Mouse (Mus musculus) midbrain, embryonic 15.5 days (tissue): Measurements from ENCODE around the gene Rnaseh2b. TPM values are rescaled to one million over a fixed set of nuclear protein-coding genes. Genes with fewer than 3 reads are reported as not detected.

ENCODE experiments used
- ATAC-seq: fragments of 200-750 bp; cut with Nextera tagmentation; replicated peaks from 2 replicates; pipeline ENCODE4 v1.8.0; 2017; ENCODE audit warnings: moderate TSS enrichment
- H3K27ac ChIP-seq: fragments of 300-500 bp; sonication (generic); 2 replicates; pipeline ENCODE4 v1.5.1; 2015; ENCODE audit warnings: mild to moderate bottlenecking, inconsistent platforms
- H3K27me3 ChIP-seq: fragments of 300-500 bp; sonication (generic); replicated peaks from 2 replicates; pipeline ENCODE4 v1.6.1; 2015; ENCODE audit warnings: inconsistent platforms
- H3K36me3 ChIP-seq: fragments of 300-500 bp; sonication (generic); replicated peaks from 2 replicates; pipeline ENCODE4 v1.6.1; 2015; ENCODE audit warnings: inconsistent platforms
- H3K4me1 ChIP-seq: fragments of 300-500 bp; sonication (generic); 2 replicates; pipeline ENCODE4 v1.6.1; 2015; ENCODE audit warnings: inconsistent platforms
- H3K4me2 ChIP-seq: fragments of 300-500 bp; sonication (generic); 2 replicates; pipeline ENCODE4 v1.6.1; 2015; ENCODE audit warnings: inconsistent platforms, mild to moderate bottlenecking, moderate library complexity
- H3K4me3 ChIP-seq: fragments of 300-500 bp; sonication (generic); 2 replicates; pipeline ENCODE4 v1.5.1; 2015; ENCODE audit warnings: mild to moderate bottlenecking, inconsistent platforms
- H3K9ac ChIP-seq: fragments of 300-500 bp; sonication (generic); 2 replicates; pipeline ENCODE4 v1.6.1; 2015; ENCODE audit warnings: mild to moderate bottlenecking, inconsistent platforms
- H3K9me3 ChIP-seq: fragments of 300-500 bp; sonication (generic); 2 replicates; pipeline ENCODE4 v1.6.1; 2016; ENCODE audit warnings: inconsistent platforms
- WGBS: fragments of 180-500 bp; shearing (Covaris S2); methylation state at CpG from one replicate; pipeline ENCODE4 v1.1.7; 2015; ENCODE audit warnings: mixed read lengths; 5-methylcytosine and 5-hydroxymethylcytosine counted together
- polyA plus RNA-seq: library from polyadenylated mRNA; unstranded; fragments of >200 nt; fragmentation: Nextera tagmentation; extraction: Ambion mirVana; gene quantifications from 2 replicates; pipeline ENCODE4 v1.2.1, GENCODE M21; 2015

Gene Rnaseh2b
- polyA plus RNA-seq, 1 experiment from 2014 or later, result 23.2 TPM

DNA sequence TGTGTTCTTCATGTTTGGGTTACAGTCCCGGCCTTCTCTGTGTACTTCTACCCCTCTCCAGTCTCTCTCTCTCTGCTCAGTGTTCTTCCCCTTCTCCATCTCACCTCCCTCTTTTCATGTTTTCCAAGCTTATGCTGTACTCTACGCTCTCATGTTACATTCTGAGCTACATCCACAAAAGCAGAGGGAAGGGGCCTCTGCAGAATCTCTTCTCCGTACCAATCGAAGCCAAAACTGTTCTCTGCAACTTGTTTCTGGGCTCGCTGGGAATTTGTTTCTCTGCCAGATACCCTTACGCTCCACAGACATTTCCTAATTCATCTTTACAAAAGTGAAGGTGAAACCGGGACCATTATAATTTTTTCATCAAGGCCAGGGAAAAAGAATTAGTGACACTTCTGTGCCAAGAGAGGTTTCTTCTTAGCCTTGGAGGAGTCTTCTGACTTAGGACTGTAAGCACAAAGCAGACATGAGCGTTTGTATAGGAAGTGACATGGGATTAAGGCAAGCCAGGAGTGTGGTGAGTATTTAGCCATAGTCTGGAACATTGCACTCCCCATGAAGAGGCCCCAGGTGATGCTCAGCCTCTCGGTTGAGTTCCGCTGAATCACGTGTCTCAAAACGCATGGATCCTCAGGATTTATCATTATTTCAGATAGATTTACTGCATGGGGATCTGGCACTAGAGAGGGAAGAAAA lies 21.5 kb upstream of the Rnaseh2b start:
- 88% methylated on average over 12 of the region's 12 CpGs for WGBS
- H3K9me3 ChIP-seq, result no peaks in the 10 kb centered on the region
- no peak overlapping the region for H3K27ac ChIP-seq
- ATAC-seq, result no peak
- no peaks in the 10 kb centered on the region for H3K36me3 ChIP-seq
- no peaks in the 10 kb centered on the region for H3K4me1 ChIP-seq
- no peak overlapping the region for H3K4me3 ChIP-seq
- H3K9ac ChIP-seq, result no peak overlapping the region
- H3K4me2 ChIP-seq, result no peak overlapping the region
- H3K27me3 ChIP-seq, result no peaks in the 10 kb centered on the region

DNA sequence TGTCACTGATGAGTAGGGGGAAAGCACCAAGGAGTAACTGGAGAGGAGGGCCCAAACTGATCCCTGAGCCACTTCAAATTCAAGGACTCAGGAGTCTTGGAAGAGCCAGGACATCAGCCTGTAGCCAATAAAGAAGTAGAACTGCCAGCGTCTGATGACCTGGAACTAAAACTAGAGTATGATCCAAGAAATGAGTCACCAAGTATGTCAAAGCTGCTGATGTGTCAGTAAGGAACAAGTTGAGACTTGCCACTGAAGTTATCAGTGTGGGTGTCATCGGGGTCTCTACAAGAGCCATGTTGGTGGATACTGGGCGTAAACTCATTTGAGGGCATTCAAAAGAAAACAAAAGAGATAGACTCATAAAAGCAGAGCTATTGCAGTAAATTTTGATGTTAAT lies 18.8 kb upstream of the Rnaseh2b start:
- Histone ChIP-seq H3K36me3 (no peaks in the 10 kb centered on the region), H3K9ac (no peak overlapping the region), H3K27me3 (no peaks in the 10 kb centered on the region), H3K4me1 (no peaks in the 10 kb centered on the region), H3K9me3 (no peaks in the 10 kb centered on the region), H3K4me3 (no peak overlapping the region), H3K4me2 (no peak overlapping the region), H3K27ac (no peak overlapping the region)
- ATAC-seq, result no peak
- WGBS, result 98% methylated on average over 3 of the region's 3 CpGs

DNA sequence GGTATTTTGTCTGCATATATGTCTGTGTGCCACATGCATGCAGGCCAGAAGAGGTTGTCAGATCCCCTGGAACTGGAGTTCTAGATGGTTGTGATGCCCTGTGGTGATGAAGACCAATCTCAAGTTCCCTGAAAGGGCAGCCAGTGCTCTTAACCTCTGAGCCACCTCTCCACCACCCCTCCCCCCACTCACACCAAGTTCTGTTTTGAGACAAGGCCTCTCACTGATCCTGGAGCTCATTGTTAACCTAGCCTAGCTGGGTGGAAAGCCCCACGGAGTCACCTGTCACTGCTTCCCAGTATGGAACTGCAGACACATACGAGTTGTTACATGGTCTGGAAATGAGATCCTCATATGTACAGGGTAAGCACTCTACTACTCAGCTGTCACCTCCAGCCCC lies 9.4 kb upstream of the Rnaseh2b start:
- Histone ChIP-seq H3K27ac (no peak overlapping the region), H3K4me3 (no peak overlapping the region), H3K4me2 (no peak overlapping the region), H3K27me3 (no peaks in the 10 kb centered on the region), H3K36me3 (no peaks in the 10 kb centered on the region), H3K9me3 (no peaks in the 10 kb centered on the region), H3K4me1 (no peaks in the 10 kb centered on the region), H3K9ac (no peak overlapping the region)
- no peak for ATAC-seq
- WGBS, result 83% methylated on average over 2 of the region's 2 CpGs

DNA sequence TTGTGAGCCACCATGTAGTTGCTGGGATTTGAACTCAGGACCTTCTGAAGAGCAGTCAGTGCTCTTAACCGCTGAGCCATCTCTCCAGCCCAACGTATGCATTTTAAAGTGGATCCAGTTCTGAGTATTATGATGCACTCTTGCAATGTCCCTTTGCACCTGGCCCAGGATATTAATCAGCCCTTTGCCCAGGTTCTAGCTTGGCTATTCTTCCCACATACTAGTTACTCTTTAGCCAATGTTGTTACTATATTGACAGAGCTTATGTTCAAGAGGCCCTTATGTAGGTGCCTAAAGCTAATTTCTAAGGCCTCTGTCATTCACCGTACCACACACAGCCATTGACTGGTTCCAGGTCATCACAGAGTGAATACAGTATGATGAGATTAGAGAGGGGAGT lies 3.7 kb upstream of the Rnaseh2b start:
- H3K27me3 ChIP-seq, result no peaks in the 10 kb centered on the region
- H3K4me3 ChIP-seq, result no peak overlapping the region
- no peak overlapping the region for H3K27ac ChIP-seq
- peaks cover 16% of the 10 kb centered on the region for H3K4me1 ChIP-seq
- no peak for ATAC-seq
- 91% methylated on average over 3 of the region's 3 CpGs for WGBS
- H3K36me3 ChIP-seq, result no peaks in the 10 kb centered on the region
- H3K4me2 ChIP-seq, result no peak overlapping the region
- no peaks in the 10 kb centered on the region for H3K9me3 ChIP-seq
- no peak overlapping the region for H3K9ac ChIP-seq

DNA sequence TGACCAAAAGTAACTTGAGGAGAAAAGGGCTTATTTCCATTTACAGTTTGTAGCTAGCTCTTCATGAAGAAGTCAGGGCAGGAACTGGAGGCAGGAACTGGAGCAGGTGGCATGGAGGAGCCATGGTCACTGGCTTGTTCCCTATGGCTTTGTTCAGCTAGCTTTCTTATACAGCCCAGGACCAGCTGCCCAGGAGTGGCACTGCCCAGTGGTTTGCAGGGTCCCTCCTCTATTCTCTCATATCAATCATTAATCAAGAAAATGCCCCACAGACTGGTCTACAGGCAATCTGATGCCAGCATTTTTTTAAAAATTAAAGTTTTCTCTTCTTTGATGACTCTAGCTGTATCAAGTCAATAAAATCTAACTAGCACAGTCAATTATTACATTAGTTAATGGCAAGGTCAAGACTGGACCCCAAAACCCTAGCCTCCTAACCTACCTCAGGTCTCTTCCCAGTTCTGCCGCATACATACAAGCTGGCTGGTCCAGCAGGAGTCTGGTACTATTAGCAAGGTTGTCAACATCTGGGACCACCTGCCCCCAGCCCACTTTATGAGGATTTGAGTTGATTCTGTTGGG lies 892 bp upstream of the Rnaseh2b start:
- H3K9me3 ChIP-seq, result no peaks in the 10 kb centered on the region
- H3K4me3 ChIP-seq, result peak overlapping the region; percentile 53; the same call in 1 of the 2 replicates
- peak overlapping the region; percentile 91 for H3K4me2 ChIP-seq
- no peaks in the 10 kb centered on the region for H3K36me3 ChIP-seq
- no peak for ATAC-seq
- H3K27me3 ChIP-seq, result no peaks in the 10 kb centered on the region
- H3K27ac ChIP-seq, result no peak overlapping the region
- H3K4me1 ChIP-seq, result peaks cover 16% of the 10 kb centered on the region
- 97% methylated on average over 1 of the region's 1 CpGs for WGBS
- H3K9ac ChIP-seq, result no peak overlapping the region

DNA sequence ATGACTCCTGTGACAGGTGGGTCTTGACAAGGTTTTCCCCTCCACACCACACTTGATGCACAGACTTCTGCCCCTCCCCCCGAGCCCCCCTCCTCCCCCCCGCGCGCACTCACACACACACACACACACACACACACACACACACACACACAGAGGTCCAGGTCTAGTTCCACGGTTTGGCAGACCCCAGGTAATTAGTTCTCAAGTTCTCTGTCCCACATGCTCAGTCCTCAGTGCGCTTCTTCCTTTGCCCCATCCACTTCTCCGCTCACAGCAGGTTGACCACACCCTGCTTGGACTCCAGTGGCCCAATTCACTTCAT lies 262 bp upstream of the Rnaseh2b start:
- Histone ChIP-seq H3K27ac (no peak overlapping the region), H3K27me3 (no peaks in the 10 kb centered on the region), H3K4me1 (peaks cover 16% of the 10 kb centered on the region), H3K9me3 (no peaks in the 10 kb centered on the region), H3K36me3 (no peaks in the 10 kb centered on the region), H3K9ac (peak overlapping the region; percentile 66), H3K4me3 (peak overlapping the region; percentile 53), H3K4me2 (peak overlapping the region; percentile 91)
- WGBS, result 34% methylated on average over 5 of the region's 7 CpGs
- ATAC-seq, result no peak

DNA sequence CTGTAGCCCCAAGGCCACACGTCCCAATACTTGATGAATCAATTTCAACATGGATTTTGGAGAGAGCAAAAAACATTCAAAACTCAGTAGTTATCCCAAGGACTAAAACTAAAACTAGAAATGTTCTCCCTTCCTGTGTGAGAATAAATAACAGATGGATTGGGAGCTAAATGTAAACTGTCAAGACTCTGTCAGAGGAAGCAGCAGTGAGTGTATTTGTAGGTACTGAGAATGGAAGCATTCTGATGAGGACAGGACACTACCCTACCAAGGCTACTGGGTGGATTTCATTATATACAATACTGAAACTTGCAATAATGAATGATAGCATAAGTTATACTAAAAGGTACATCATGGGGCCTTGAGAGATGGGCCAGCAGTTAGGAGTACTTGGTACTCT lies 6.4 kb downstream of the Rnaseh2b start:
- Histone ChIP-seq H3K27me3 (no peaks in the 10 kb centered on the region), H3K27ac (no peak overlapping the region), H3K36me3 (no peaks in the 10 kb centered on the region), H3K4me2 (no peak overlapping the region), H3K4me1 (no peaks in the 10 kb centered on the region), H3K9me3 (no peaks in the 10 kb centered on the region), H3K4me3 (no peak overlapping the region), H3K9ac (no peak overlapping the region)
- ATAC-seq, result no peak
- whole genome bisulfite sequencing, result 78% methylated on average over 1 of the region's 1 CpGs

DNA sequence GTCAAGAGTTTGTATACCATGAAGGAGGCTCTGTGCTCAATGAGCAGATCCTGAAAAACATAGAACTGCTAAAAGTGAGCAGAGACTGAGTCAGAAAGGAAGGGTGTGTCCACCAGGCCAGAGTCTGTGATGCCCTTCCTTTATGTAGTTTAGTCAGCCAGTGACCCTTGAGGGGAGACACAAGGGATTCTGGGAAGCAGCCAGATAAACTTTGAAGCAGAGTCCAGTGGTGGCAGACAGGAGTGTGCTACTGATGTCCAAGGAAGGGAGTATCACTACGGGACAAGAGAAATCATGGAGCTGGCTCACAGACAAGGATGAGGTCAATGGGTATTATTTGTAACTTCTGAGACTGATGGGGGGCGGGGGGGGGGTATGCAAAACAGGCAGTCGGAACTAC lies 7.6 kb downstream of the Rnaseh2b start:
- Histone ChIP-seq H3K9ac (no peak overlapping the region), H3K9me3 (no peaks in the 10 kb centered on the region), H3K27ac (no peak overlapping the region), H3K4me2 (no peak overlapping the region), H3K4me3 (no peak overlapping the region), H3K27me3 (no peaks in the 10 kb centered on the region), H3K36me3 (no peaks in the 10 kb centered on the region), H3K4me1 (no peaks in the 10 kb centered on the region)
- ATAC-seq, result no peak
- WGBS, result 85% methylated on average over 3 of the region's 3 CpGs

DNA sequence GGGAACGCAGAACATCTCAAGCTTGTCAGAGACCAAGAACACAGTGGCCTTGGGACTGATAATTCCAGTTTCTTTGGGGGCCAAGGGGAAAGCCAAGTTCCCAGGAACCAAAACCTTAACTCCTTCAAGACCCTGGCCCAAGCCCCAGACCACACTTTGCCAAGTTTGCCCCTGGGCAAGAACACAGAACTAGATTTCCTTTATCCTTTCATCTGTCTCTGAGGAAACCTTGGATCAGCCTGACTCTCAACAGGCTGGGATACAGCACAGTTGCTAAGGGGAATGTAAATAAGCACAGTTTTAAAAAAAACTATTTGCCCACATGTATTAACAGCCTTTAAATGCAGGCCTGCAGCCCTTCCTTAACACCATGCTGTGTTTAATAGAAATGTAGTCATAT lies 15.2 kb downstream of the Rnaseh2b start:
- Histone ChIP-seq H3K4me1 (no peaks in the 10 kb centered on the region), H3K9me3 (no peaks in the 10 kb centered on the region), H3K4me3 (no peak overlapping the region), H3K9ac (no peak overlapping the region), H3K27me3 (no peaks in the 10 kb centered on the region), H3K27ac (no peak overlapping the region), H3K4me2 (no peak overlapping the region), H3K36me3 (no peaks in the 10 kb centered on the region)
- ATAC-seq, result no peak
- WGBS, result 85% methylated on average over 1 of the region's 1 CpGs

DNA sequence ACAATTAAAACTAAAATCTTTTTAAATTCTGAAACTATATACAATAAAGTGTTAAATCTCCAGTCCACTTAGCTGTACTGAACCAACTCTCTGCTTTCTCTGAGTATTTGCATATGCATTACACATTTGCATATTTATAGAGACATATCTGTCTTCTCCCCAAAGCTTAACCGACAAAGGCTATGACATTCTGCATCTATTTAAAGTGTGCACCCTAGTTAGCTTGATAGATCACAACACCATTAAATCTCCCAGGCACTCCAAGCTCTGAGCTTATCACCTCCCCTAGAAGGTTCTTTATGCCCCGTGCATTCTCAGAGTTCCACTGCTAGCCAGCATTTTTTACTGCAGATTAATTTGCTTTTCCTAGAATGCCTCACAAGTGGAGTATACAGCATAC lies 16.6 kb downstream of the Rnaseh2b start:
- Histone ChIP-seq H3K36me3 (no peaks in the 10 kb centered on the region), H3K9me3 (no peaks in the 10 kb centered on the region), H3K4me3 (no peak overlapping the region), H3K4me2 (no peak overlapping the region), H3K27ac (no peak overlapping the region), H3K27me3 (no peaks in the 10 kb centered on the region), H3K4me1 (no peaks in the 10 kb centered on the region), H3K9ac (no peak overlapping the region)
- ATAC-seq, result peak; percentile 33; the same call in 1 of the 2 replicates
- WGBS, result 25% methylated on average over 2 of the region's 2 CpGs

DNA sequence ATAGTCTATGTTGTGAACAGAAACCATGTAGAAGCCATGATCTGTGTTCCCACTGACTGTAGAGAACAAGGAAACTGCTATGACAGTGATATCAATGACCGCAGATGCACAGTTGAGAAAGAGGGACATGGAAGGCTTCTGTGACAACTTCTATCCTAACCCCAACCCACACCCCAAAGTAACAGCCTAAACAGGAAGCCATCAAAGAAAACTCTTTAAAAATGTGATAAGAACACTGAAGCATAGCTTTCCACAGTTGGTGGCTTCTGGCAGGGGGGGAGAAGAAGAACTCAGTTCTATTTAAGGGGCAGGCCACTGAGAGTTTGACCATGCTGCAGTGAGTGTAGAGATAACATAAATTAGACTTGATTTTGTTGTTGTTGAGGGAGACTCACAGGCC lies 19.3 kb downstream of the Rnaseh2b start:
- Histone ChIP-seq H3K4me1 (no peaks in the 10 kb centered on the region), H3K27ac (no peak overlapping the region), H3K9ac (no peak overlapping the region), H3K4me2 (no peak overlapping the region), H3K9me3 (no peaks in the 10 kb centered on the region), H3K27me3 (no peaks in the 10 kb centered on the region), H3K36me3 (no peaks in the 10 kb centered on the region), H3K4me3 (no peak overlapping the region)
- WGBS, result 97% methylated on average over 1 of the region's 1 CpGs
- ATAC-seq, result no peak

DNA sequence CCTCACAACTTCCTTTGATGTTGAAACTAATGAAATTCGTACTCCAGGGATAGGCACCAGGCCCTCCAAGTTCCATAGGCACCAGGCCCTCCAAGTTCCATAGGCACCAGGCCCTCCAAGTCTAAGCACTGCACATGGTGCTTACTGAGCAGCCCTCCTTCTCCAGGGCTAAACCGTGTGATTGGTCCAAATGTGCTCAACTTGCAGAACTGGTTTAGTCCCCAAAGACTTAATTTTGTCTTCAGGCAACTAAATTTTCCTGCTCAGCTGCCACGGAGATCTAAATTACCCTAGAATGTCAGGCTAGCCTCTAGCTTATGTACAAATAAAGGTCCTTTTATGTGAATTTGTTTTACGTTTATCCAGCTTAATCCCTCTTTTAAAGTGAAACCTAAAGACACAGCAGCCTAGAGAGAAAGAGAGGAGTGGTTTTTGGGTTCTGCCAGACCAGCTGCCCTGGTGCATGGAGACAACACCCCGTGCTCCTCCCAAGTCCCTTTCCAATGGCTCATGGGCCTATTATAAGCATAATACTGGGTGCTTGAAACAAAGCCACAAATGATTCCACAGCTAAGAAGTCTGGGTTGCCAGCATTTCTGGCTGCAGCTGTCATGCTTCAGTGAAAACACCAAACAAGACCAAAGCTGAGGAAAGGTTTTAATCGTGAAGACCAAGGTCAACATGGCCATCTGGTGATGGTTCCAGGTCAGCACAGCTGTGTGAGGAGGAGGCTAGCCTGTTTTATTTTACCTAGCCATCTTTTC lies 30.4 kb downstream of the Rnaseh2b start:
- no peaks in the 10 kb centered on the region for H3K27me3 ChIP-seq
- H3K4me2 ChIP-seq, result no peak overlapping the region
- H3K36me3 ChIP-seq, result no peaks in the 10 kb centered on the region
- WGBS, result 24% methylated on average over 6 of the region's 6 CpGs
- H3K27ac ChIP-seq, result no peak overlapping the region
- no peak overlapping the region for H3K4me3 ChIP-seq
- no peak overlapping the region for H3K9ac ChIP-seq
- no peaks in the 10 kb centered on the region for H3K4me1 ChIP-seq
- no peaks in the 10 kb centered on the region for H3K9me3 ChIP-seq
- no peak for ATAC-seq

DNA sequence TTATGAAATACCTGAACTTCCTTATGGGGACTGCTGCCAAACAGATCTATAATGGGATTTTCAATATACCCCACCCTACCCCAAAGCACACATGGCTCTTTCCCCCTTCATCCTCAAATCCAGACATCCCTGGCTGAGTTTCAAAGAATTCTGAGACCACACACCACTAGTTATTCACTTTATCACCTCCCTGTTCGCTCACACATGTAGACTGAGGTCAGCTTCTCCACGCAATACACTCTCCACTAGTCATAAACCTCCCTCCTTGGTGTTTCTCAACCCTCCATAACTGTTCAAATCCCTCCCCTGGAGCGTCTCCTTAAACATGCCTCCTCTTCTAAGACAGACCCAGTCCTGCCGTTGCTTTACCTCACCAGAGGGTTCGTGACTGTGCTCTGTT lies 31.1 kb downstream of the Rnaseh2b start:
- Histone ChIP-seq H3K9me3 (no peaks in the 10 kb centered on the region), H3K27me3 (no peaks in the 10 kb centered on the region), H3K4me1 (no peaks in the 10 kb centered on the region), H3K4me3 (no peak overlapping the region), H3K4me2 (no peak overlapping the region), H3K27ac (no peak overlapping the region), H3K9ac (no peak overlapping the region), H3K36me3 (no peaks in the 10 kb centered on the region)
- no peak for ATAC-seq
- 89% methylated on average over 5 of the region's 5 CpGs for WGBS
